Mouse (Mus musculus) midbrain, embryonic 11.5 days (tissue): ENCODE results near the gene Vps13a. TPM values are rescaled to one million over a fixed set of nuclear protein-coding genes. Genes with fewer than 3 reads are reported as not detected.
"Not testable (repeated sequence)": the region's sequence is repeated elsewhere in the genome, so short reads cannot be mapped to it uniquely, and the experiment has no call there.

Experiments used
- ATAC-seq: fragments of 200-750 bp; cut with Nextera tagmentation; 2 replicates; pipeline ENCODE4 v1.8.0; 2017; ENCODE audit warnings: moderate TSS enrichment, moderate library complexity; ENCODE audit not compliant: low FRiP score
- DNase-seq: peaks from one replicate; pipeline ENCODE4 v3.0.0; 2015; ENCODE audit warnings: low spot score; ENCODE audit errors: missing footprints
- H3K27ac ChIP-seq: fragments of 300-500 bp; sonication (generic); 2 replicates; pipeline ENCODE4 v1.5.1; 2014; ENCODE audit warnings: low read depth, low read length
- H3K27me3 ChIP-seq: fragments of 300-500 bp; sonication (generic); 2 replicates; pipeline ENCODE4 v1.6.1; 2014; ENCODE audit warnings: mild to moderate bottlenecking, low read length, moderate library complexity, mixed read lengths; ENCODE audit not compliant: control insufficient read depth, insufficient read depth
- H3K36me3 ChIP-seq: fragments of 300-500 bp; sonication (generic); 2 replicates; pipeline ENCODE4 v1.6.1; 2014; ENCODE audit warnings: mild to moderate bottlenecking, low read length, moderate library complexity, mixed read lengths; ENCODE audit not compliant: control insufficient read depth, insufficient read depth
- H3K4me1 ChIP-seq: fragments of 300-500 bp; sonication (generic); 2 replicates; pipeline ENCODE4 v1.6.1; 2014; ENCODE audit warnings: low read length; ENCODE audit not compliant: control insufficient read depth, insufficient read depth
- H3K4me2 ChIP-seq: fragments of 300-500 bp; sonication (generic); 2 replicates; pipeline ENCODE4 v1.6.1; 2014; ENCODE audit warnings: mild to moderate bottlenecking, moderate library complexity
- H3K4me3 ChIP-seq: fragments of 300-500 bp; sonication (generic); 2 replicates; pipeline ENCODE4 v1.5.1; 2014; ENCODE audit warnings: low read depth, low read length
- H3K9ac ChIP-seq: fragments of 300-500 bp; sonication (generic); 2 replicates; pipeline ENCODE4 v1.6.1; 2014; ENCODE audit warnings: low read length
- H3K9me3 ChIP-seq: fragments of 300-500 bp; sonication (generic); 2 replicates; pipeline ENCODE4 v1.6.1; 2016; ENCODE audit warnings: low read length; ENCODE audit not compliant: control insufficient read depth
- WGBS: fragments of 180-500 bp; shearing (Covaris S2); extraction: QIAGEN DNeasy Blood & Tissue Kit; methylation state at CpG from one replicate; pipeline ENCODE4 v1.1.7; 2014; 5-methylcytosine and 5-hydroxymethylcytosine counted together
- polyA plus RNA-seq: library from polyadenylated mRNA; unstranded; fragments of >200 nt; fragmentation: Nextera tagmentation; extraction: Ambion mirVana; gene quantifications from 2 replicates; pipeline ENCODE4 v1.2.1, GENCODE M21; 2014

The Vps13a gene
- polyA plus RNA-seq, 1 experiment from 2014 or later: 12.4 TPM

DNA sequence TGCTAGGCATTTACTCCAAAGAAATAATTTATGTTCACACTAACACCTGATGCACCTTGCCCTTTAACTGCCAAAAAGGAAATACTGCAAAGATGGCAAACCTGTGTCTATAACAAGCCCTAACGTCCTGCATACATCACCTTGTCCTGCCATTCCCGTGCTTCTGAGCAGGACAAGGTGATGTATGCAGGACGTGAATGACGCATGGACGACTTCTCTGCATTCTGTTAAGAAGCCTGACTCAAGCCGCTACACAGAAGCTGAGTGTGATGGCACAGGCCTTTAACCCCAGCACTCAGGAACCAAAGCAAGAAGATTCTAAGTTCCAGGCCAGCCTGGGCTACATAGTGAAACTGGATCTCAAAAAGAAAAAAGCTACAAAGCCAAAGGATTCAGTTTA is 2.2 kb downstream of the Vps13a start:
- Histone ChIP-seq H3K9me3 (no peaks in the 10 kb centered on the region), H3K36me3 (no peaks in the 10 kb centered on the region), H3K4me2 (no peak overlapping the region), H3K9ac (no peak overlapping the region), H3K4me3 (no peak overlapping the region), H3K4me1 (peaks cover 4% of the 10 kb centered on the region), H3K27me3 (peaks cover 5% of the 10 kb centered on the region; the same call in 1 of the 2 replicates), H3K27ac (no peak overlapping the region)
- DNase-seq: peak; percentile 79
- no peak for ATAC-seq
- 79% methylated on average over 6 of the region's 6 CpGs for WGBS

DNA sequence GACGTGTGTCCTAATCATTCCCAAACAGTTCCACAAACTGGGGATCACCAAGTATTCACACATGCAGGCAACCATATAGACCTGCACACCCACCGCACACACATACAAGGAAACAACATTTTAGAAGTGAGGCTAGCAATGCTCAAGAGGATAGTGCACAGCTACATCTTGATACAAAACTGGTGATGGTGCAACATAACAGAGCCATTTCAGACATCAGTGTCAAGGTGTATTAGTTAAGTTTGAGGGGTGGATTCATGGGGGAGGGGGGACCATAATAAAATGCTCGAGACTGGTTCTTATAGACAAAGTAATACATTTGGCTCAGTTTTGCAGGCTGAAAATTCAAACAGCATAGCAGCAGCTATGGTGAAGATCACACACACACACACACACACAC is 2.8 kb downstream of the Vps13a start:
- ATAC-seq: no peak
- no peaks in the 10 kb centered on the region for H3K36me3 ChIP-seq
- WGBS: 82% methylated on average over 3 of the region's 3 CpGs

DNA sequence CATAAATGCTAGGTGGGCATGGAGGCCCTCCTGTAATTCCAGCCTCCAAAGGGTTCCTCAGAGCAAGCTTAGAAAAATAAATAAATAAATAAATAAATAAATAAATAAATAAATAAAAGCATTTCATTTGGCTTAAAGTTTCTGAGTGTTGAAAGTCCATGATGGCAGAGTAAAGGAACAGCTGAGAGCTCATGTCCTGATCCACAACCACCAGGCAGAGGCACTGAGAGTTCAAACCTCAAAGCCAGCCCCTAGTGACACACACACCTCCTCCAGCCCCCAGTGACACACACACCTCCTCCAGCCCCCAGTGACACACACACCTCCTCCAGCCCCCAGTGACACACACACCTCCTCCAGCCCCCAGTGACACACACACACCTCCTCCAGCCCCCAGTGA is 3.3 kb downstream of the Vps13a start:
- DNase-seq: peak; percentile 57
- H3K9me3 ChIP-seq, H3K4me2 ChIP-seq, H3K27me3 ChIP-seq, H3K36me3 ChIP-seq, ATAC-seq, H3K27ac ChIP-seq, H3K4me1 ChIP-seq, H3K9ac ChIP-seq, H3K4me3 ChIP-seq: not testable (repeated sequence)

More for the DNA sequence above, 2.8 kb downstream of the Vps13a start:
- H3K4me3 ChIP-seq: no peak overlapping the region
- H3K27ac ChIP-seq: no peak overlapping the region
- DNase-seq: peak; percentile 77
- peaks cover 5% of the 10 kb centered on the region; the same call in 1 of the 2 replicates for H3K27me3 ChIP-seq
- peaks cover 4% of the 10 kb centered on the region for H3K4me1 ChIP-seq
- no peaks in the 10 kb centered on the region for H3K9me3 ChIP-seq
- no peak overlapping the region for H3K4me2 ChIP-seq
- H3K9ac ChIP-seq: no peak overlapping the region

DNA sequence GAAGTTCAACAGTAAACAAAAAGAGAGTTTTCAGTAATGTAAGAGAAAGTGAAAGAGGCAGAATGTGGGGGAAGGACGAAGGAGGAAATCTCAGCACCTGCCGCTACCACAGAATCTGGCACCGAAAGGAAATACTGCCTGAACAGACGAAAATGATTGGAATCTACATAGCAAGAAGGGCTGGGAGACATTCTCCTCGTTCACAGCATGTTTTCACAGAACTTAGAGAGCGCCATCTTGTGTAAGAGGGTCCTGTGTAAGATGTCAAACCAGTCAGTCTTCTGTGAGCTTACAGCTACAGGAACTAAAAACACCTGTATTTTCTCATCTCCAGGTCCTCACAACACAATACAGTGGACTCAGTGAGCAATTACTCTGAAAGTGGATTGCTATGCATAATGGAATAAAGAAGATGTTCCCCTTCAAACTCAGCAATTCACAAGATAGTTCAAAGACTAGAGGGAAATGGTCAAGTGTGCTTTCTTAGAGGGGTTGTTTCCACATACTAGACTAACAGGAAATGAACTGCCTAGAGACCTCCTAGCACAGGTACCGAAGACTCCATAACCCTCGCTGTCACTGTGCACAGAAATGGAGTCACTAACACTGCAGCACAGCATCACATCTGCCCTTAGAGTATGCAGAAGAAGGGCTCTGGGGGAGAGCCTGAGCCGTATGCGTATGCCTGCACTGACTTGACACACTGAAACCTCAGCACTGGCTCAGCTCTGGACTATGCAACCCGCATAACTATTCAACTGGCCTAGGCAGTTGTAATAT is 7.3 kb downstream of the Vps13a start:
- H3K4me3 ChIP-seq: no peak overlapping the region
- H3K27me3 ChIP-seq: no peaks in the 10 kb centered on the region
- no peak overlapping the region for H3K27ac ChIP-seq
- H3K4me2 ChIP-seq: no peak overlapping the region
- no peak overlapping the region for H3K9ac ChIP-seq
- no peaks in the 10 kb centered on the region for H3K9me3 ChIP-seq
- peak; percentile 51 for DNase-seq
- H3K36me3 ChIP-seq: no peaks in the 10 kb centered on the region
- no peak for ATAC-seq
- no peaks in the 10 kb centered on the region for H3K4me1 ChIP-seq
- WGBS: 70% methylated on average over 11 of the region's 11 CpGs

DNA sequence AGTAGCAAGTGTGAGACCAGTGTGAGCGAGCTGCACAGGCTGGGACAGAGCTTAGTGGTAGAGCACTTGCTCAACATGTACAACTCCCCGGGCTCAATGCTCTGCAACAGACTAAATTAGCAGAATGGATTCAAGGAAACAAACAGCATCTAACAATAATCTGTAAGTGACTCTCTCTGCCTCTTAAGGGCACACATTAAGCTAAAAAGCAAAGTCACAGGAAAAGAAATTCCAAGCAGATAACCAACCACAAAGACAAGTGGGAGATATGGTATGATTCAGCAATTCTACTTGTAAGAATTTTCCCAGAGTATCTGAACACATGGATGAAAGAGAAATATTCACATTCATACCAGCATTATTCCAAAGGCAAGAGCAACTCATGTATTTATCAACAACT is 13.3 kb downstream of the Vps13a start:
- ATAC-seq (no peak), DNase-seq (peak; percentile 59)
- no peaks in the 10 kb centered on the region for H3K36me3 ChIP-seq
- H3K27me3 ChIP-seq: no peaks in the 10 kb centered on the region
- no peak overlapping the region for H3K4me2 ChIP-seq
- no peaks in the 10 kb centered on the region for H3K4me1 ChIP-seq
- H3K9me3 ChIP-seq: no peaks in the 10 kb centered on the region
- WGBS: 86% methylated on average over 2 of the region's 2 CpGs
- no peak overlapping the region for H3K27ac ChIP-seq
- no peak overlapping the region for H3K9ac ChIP-seq
- H3K4me3 ChIP-seq: no peak overlapping the region

DNA sequence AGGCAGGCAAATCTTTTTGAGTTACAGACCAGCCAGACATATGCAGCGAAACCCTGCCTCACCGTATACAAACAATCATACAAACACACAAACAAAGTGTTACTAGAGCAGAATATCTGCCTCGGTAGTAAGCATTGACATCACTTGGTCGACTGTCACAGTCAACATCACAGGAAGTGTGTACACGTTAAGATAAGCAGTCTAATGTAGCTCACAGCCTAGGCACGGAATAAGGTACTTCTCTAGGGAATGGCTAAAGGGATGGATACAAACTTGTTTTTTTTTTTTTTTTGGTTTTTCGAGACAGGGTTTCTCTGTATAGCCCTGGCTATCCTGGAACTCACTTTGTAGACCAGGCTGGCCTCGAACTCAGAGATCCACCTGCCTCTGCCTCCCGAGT is 23.3 kb downstream of the Vps13a start:
- not testable (repeated sequence) for H3K27ac ChIP-seq, DNase-seq, H3K9ac ChIP-seq, H3K9me3 ChIP-seq, H3K4me3 ChIP-seq, H3K4me1 ChIP-seq, H3K4me2 ChIP-seq, H3K27me3 ChIP-seq, H3K36me3 ChIP-seq, ATAC-seq
- WGBS: 91% methylated on average over 8 of the region's 9 CpGs

DNA sequence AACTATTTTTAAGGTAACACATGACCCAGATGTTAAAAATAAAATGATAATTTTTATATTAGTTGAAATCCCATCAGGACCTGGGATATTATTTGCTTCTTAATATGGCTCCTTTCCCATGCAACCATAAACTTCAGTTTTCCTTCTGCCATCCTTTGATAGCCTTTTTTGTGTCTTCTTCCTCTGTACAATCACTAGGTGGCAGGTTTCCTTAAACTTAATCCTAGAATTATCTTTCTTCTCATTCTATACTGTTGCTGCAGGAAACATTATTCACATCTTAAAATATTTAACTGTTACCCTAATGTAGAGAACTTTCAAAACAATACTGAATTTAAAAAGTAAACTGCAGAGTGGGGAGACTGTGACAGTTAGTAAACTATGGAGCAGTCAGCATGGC is 24.9 kb downstream of the Vps13a start:
- DNase-seq (no peak), ATAC-seq (no peak)
- no peaks in the 10 kb centered on the region for H3K36me3 ChIP-seq

DNA sequence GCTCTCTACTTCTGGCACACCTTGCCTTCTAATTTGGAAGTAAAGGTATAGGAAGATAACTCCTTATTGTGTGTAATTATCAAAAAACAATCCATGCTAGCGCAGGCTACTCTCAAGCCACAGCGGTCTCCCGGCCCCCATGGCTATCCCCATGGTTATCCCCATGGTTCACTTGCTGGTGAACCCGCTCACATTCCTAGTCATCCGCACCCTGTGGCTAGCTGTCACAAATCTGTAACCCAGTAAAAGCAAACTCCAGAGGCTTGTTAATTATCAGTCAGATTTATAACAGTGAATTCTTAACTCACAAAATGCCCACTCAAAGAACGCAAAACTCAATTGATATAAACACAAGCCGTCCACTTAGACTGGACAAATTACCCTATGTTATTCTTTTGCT is 25.5 kb downstream of the Vps13a start:
- Histone ChIP-seq H3K9ac (no peak overlapping the region), H3K4me2 (no peak overlapping the region), H3K4me1 (no peaks in the 10 kb centered on the region), H3K36me3 (no peaks in the 10 kb centered on the region), H3K9me3 (no peaks in the 10 kb centered on the region), H3K4me3 (no peak overlapping the region), H3K27me3 (no peaks in the 10 kb centered on the region), H3K27ac (no peak overlapping the region)
- ATAC-seq (no peak), DNase-seq (no peak)
- 90% methylated on average over 7 of the region's 7 CpGs for WGBS

More for the DNA sequence above, 24.9 kb downstream of the Vps13a start:
- Histone ChIP-seq H3K4me2 (no peak overlapping the region), H3K4me1 (no peaks in the 10 kb centered on the region), H3K9ac (no peak overlapping the region), H3K4me3 (no peak overlapping the region), H3K27ac (no peak overlapping the region), H3K27me3 (no peaks in the 10 kb centered on the region), H3K9me3 (no peaks in the 10 kb centered on the region)

DNA sequence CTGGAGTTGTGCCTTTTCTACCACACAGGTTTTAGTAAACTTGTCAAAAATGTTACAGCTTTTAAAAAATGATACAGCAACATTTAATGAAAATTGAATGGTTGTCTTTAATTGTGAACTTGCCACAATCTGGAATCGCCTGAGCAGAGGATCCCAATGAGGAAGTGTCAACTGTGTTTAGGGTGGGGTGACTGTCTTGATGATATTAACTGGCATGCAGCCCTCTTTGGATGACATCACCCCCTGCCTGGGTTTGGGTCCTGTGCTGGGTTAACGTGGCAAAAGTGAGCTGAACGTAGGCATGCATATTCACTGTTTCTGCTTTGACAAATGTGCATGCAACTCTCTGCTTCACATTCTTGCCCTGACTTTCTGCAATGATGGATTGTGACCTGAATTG is 27.6 kb downstream of the Vps13a start:
- no peak overlapping the region for H3K27ac ChIP-seq
- H3K9me3 ChIP-seq: no peaks in the 10 kb centered on the region
- no peak overlapping the region for H3K4me2 ChIP-seq
- H3K27me3 ChIP-seq: no peaks in the 10 kb centered on the region
- no peaks in the 10 kb centered on the region for H3K36me3 ChIP-seq
- ATAC-seq: no peak
- H3K9ac ChIP-seq: no peak overlapping the region
- H3K4me3 ChIP-seq: no peak overlapping the region
- 85% methylated on average over 3 of the region's 3 CpGs for WGBS
- no peak for DNase-seq
- H3K4me1 ChIP-seq: no peaks in the 10 kb centered on the region
